Mouse (Mus musculus) G1E (cell line): ENCODE results near the gene 3110009E18Rik. TPM values are rescaled to one million over a fixed set of nuclear protein-coding genes. Genes with fewer than 3 reads are reported as not detected.

Source experiments
- ATAC-seq: 2 replicates; pipeline ENCODE4 v1.8.0; 2016; ENCODE audit warnings: mild to moderate bottlenecking; ENCODE audit not compliant: insufficient number of reproducible peaks, poor library complexity, low FRiP score, severe bottlenecking; ENCODE audit errors: extremely low read depth
- DNase-seq: peaks from one replicate; pipeline ENCODE4 v3.0.0; 2012; ENCODE audit warnings: low spot score
- H3K27me3 ChIP-seq: 2 replicates; pipeline ENCODE4 v1.6.1; 2012; ENCODE audit warnings: mild to moderate bottlenecking, low read length, inconsistent platforms; ENCODE audit not compliant: insufficient read depth
- H3K36me3 ChIP-seq: replicated peaks from 2 replicates; pipeline ENCODE3; 2012; ENCODE audit warnings: mild to moderate bottlenecking, inconsistent platforms
- H3K4me1 ChIP-seq: 2 replicates; pipeline ENCODE4 v1.6.1; 2012; ENCODE audit warnings: low read depth, low read length, inconsistent platforms, mixed read lengths; ENCODE audit not compliant: insufficient read depth
- H3K4me3 ChIP-seq: 2 replicates; pipeline ENCODE4 v1.5.1; 2012; ENCODE audit warnings: low read depth, mild to moderate bottlenecking, inconsistent platforms, low read length, moderate library complexity, mixed read lengths
- H3K9me3 ChIP-seq: replicated peaks from 2 replicates; pipeline ENCODE4 v1.6.1; 2012; ENCODE audit warnings: inconsistent platforms
- CTCF ChIP-seq: IDR thresholded peaks from 2 replicates; pipeline ENCODE4 v1.5.1; 2012; ENCODE audit warnings: low read depth, low read length, inconsistent platforms, mixed read lengths
- GATA1 ChIP-seq: IDR thresholded peaks from 2 replicates; pipeline ENCODE4 v1.6.1; 2012; ENCODE audit warnings: borderline replicate concordance, low read length, inconsistent platforms, mixed read lengths
- GATA2 ChIP-seq: IDR thresholded peaks from 2 replicates; pipeline ENCODE4 v1.6.1; 2012; ENCODE audit warnings: low read depth, low read length, inconsistent platforms, borderline replicate concordance
- POLR2AphosphoS5 ChIP-seq: IDR thresholded peaks from 2 replicates; pipeline ENCODE4 v1.6.1; 2012; ENCODE audit warnings: low read depth, low read length, inconsistent platforms; ENCODE audit not compliant: insufficient replicate concordance
- TAL1 ChIP-seq: conservative IDR thresholded peaks from 2 replicates; pipeline ENCODE4 v1.6.1; 2012; ENCODE audit warnings: low read depth, low read length, inconsistent platforms, mixed read lengths
- polyA plus RNA-seq: library from polyadenylated mRNA; stranded (reverse); fragments of >175 nt; gene quantifications from 2 replicates; pipeline ENCODE4 v1.2.3, GENCODE M21; 2012
- total RNA-seq, 2 experiments: library from RNA; stranded (forward) in 1 of 2; stranded (reverse) in 1 of 2; fragments of 200-1000 nt in 1 of 2; fragments of >200 nt in 1 of 2; fragmentation: Nextera tagmentation in 1 of 2; gene quantifications; 2 replicates each; pipeline ENCODE4 v1.2.3; 2014 to 2017

Gene 3110009E18Rik
- total and polyA plus RNA-seq, 3 experiments, result 7.5 to 24.9 (median 15.0) TPM

DNA sequence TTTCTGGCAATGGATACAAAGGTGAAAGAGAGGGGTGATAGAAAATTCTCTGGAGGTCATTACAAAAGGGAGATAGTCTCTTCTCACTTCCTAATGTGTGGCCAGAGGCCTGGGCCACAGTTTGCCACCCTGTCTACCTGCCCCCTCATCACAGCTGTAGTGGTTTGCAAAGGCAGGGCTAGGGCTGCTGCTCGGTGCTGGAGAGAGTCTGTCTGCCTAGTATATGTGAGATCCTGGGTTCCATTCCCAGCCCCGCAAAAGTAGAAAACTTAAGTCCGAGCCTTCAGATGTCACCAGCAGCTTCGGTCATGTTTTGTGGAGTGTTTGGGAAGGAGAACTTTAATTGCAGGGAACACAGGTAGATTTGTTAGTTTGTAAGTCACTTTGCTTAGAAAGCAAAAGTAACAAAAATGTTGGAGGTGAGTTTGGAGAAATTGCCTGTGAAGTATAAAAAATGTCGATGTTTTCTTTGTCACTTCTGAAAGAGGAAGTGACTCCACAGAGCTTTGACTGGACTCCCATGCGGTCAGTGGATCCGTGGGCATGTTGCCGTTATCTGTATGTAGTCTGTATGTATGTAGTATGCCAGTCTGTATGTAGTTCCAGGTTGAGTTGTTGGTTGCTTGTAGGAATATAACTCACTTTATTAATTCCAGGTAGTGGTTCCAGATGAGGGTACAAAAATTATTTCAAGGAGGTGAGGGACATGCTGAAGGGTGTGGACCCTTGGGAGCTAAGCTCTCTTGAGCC, 1.8 kb downstream of the 3110009E18Rik start:
- Histone ChIP-seq H3K9me3 (no peaks in the 10 kb centered on the region), H3K27me3 (no peaks in the 10 kb centered on the region), H3K4me1 (peaks cover 78% of the 10 kb centered on the region), H3K4me3 (peak overlapping the region; percentile 72), H3K36me3 (peaks cover 52% of the 10 kb centered on the region)
- DNase-seq, result peak; percentile 50
- TF ChIP-seq GATA2 (no peak), GATA1 (no peak), TAL1 (no peak), POLR2AphosphoS5 (no peak; the same call in 1 of the 2 replicates), CTCF (no peak)
- ATAC-seq, result no peak; the same call in 1 of the 2 replicates

DNA sequence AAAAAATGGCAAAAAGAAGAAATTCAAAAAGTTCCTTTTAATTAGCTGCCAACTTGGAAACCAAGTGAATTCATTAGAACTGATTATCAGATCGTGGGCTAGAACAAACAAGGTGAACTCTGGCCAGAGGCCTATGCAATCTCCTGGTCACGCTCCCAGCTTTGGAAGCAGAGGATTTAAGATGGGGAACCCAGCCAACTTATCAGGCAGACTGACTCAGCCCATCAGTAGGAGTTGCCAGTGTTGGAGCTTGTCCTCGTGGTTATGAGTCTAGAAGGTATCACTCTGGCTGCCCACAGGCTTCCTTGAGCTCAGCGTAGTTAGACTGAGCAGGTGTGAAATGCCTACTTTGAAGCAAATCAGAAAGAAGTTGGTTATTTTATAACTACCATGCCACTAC, 3.9 kb downstream of the 3110009E18Rik start:
- Histone ChIP-seq H3K4me3 (no peak overlapping the region), H3K27me3 (no peaks in the 10 kb centered on the region), H3K4me1 (peaks cover 58% of the 10 kb centered on the region), H3K36me3 (peaks cover 44% of the 10 kb centered on the region), H3K9me3 (no peaks in the 10 kb centered on the region)
- DNase-seq (no peak), ATAC-seq (no peak)
- TF ChIP-seq TAL1 (no peak), CTCF (no peak), GATA2 (no peak), GATA1 (no peak), POLR2AphosphoS5 (no peak)

DNA sequence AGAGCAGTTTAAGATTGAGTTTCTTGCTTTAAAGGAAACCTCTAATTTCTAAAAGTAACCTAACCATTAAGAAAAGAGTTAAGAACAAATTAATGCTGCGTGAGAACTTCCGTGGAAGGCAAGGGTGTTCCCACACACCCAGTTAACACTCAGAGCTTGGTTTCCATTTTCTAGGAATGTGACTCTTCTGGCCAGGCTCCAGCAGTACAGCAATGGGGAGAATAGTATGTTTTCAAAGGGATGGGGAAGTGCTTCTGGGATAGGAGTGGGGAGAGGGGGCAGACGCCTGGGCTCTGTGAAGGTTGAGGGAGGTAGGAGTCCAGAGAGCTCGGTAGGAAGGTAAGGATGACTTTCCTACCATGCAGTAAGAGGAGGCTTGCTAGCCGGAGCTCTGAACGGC, 4.5 kb downstream of the 3110009E18Rik start:
- DNase-seq (no peak), ATAC-seq (no peak)
- Histone ChIP-seq H3K36me3 (peaks cover 47% of the 10 kb centered on the region), H3K27me3 (no peaks in the 10 kb centered on the region), H3K4me1 (peaks cover 51% of the 10 kb centered on the region), H3K9me3 (no peaks in the 10 kb centered on the region), H3K4me3 (no peak overlapping the region)
- TF ChIP-seq GATA2 (no peak), TAL1 (no peak), POLR2AphosphoS5 (no peak), GATA1 (no peak), CTCF (no peak)

DNA sequence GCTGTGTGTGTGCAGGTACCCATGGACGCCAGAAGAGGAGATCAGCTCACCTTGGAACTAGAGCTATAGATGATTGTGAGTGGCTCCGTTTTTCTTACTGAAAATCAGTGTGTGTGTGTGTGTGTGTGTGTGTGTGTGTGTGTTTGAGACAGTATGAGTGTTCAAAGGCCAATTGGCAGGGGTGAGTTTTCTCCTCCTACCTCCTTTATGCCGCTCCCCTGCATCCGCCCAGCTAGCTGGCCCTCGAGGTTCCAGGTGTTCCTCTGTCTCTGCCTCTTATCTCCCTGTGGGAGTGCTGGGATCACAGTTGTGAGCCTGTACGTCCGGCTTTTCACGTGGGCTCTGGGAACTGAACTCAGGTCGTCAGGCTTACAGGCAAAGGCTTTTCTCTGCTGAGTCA, 5.3 kb downstream of the 3110009E18Rik start:
- no peaks in the 10 kb centered on the region for H3K27me3 ChIP-seq
- TF ChIP-seq GATA2, result no peak
- no peak for TF ChIP-seq TAL1
- no peak for TF ChIP-seq POLR2AphosphoS5
- TF ChIP-seq CTCF, result no peak
- no peak for TF ChIP-seq GATA1
- no peak for DNase-seq
- no peaks in the 10 kb centered on the region for H3K9me3 ChIP-seq
- no peak for ATAC-seq
- H3K4me3 ChIP-seq, result no peak overlapping the region
- H3K4me1 ChIP-seq, result peaks cover 48% of the 10 kb centered on the region
- H3K36me3 ChIP-seq, result peaks cover 52% of the 10 kb centered on the region

DNA sequence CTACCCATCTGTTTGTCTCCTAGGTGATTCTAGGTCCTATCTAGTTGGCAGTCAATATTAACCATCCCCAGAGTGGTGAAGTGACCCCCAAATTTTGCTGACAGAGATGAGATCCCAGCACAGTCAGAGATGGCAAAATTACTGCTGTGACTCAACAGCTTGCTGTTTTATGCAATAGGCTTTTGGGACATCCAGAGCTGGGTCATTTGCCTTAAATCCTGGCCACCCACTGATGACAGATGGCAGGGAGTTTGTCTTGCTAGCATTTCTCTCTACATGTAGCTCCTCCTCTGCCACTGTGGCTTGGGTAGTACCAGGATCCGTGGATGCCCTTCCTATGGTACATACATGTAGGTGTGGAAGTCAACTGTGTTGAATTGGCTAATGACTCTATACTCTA, 11.4 kb downstream of the 3110009E18Rik start:
- Histone ChIP-seq H3K4me3 (no peak overlapping the region), H3K36me3 (peaks cover 51% of the 10 kb centered on the region), H3K9me3 (no peaks in the 10 kb centered on the region), H3K4me1 (peaks cover 6% of the 10 kb centered on the region), H3K27me3 (no peaks in the 10 kb centered on the region)
- ATAC-seq, result no peak
- DNase-seq, result no peak
- TF ChIP-seq TAL1 (no peak), POLR2AphosphoS5 (no peak), GATA1 (no peak), CTCF (no peak), GATA2 (no peak)

DNA sequence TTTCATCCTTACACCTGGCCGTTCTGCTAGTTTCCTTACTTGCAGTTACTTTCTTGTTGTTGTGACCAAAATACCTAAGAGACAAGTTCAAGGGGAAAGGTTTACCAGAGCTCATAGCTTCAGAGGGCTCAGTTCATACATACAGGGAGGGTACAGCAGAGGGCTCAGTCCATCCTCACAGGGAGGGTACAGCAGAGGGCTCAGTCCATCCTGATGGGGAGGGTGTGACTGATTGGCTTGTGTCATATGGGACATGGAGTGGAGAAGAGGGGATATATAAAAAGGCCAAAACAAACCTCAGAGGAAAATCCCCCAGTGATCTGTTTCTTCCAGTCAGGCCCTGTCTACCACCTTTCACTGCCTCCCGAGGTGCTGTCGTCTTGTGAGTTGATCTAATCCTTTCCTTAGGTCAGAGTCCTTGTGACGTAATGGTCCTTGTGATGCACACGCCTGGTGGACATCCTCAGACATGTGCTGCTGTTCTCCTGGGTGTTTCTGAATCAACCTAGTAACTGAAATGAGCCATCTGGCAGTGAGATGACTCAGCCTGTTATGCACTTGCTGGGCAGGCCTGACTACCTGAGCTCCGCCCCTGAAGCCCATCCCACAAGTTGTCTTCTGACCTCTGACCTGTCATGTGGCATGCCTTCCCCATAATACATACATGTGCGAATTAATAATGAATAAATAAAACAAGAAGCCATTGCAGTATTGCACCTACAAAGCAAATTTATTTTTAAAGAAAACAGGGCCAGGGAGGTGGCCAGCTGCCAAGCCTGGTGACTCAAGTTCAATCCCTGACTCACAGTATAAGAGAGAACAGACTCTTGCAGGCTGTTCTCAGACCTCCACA, 15.2 kb downstream of the 3110009E18Rik start:
- no peak for TF ChIP-seq GATA2
- no peak overlapping the region for H3K4me3 ChIP-seq
- ATAC-seq, result peak; percentile 69
- peaks cover 27% of the 10 kb centered on the region for H3K36me3 ChIP-seq
- H3K4me1 ChIP-seq, result peaks cover 6% of the 10 kb centered on the region
- DNase-seq, result no peak
- H3K27me3 ChIP-seq, result no peaks in the 10 kb centered on the region
- H3K9me3 ChIP-seq, result no peaks in the 10 kb centered on the region
